Mouse (Mus musculus) left cerebral cortex, adult 9 months (tissue): Measurements from ENCODE around the gene Gm20883.
"Not testable (repeated sequence)": the region's sequence is repeated elsewhere in the genome, so short reads cannot be mapped to it uniquely, and the experiment has no call there.

ENCODE experiments used
- DNase-seq, 2 experiments: peaks; one replicate each; pipeline ENCODE4 v3.0.0; 2022; ENCODE audit warnings: low spot score in 2 of 2

Gene Gm20883

DNA sequence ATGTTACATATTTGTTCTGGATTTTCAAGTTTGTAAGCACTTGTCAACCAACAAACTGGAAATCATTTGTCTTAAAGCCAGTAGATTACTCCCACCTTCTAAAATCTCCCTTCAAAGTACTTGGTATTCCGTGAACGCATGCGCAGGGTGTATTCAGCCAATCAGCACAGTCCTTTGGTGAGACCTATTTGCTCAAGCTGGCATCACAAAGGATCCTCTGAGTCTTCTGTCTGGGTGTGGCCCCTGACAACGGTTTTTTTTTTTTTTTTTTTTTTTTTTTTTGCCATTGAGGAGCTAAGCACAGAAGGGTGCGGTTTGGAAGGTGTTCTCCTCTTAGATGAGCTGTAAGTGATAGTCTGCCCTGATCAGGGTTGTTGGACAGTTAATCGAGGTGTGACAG is at the start of gene Gm20883:
Gene Gm20883 (plus strand): TSS at position 301 of the 400 bp plus-strand sequence.
- DNase-seq = not testable (repeated sequence)
